Comparison of ENCODE assay signal across 7 mouse cellular contexts in genomic region chr15:85859490-85860031, GRCm38 (mm10). TPM values are rescaled to one million over a fixed set of nuclear protein-coding genes. Genes with fewer than 3 reads are reported as not detected.
A peak's percentile ranks its signal among the peaks of the same experiment; 100 is the strongest.
DNase-seq lines count a peak whose midpoint lies in the region; ATAC-seq lines count a peak whose summit lies in the region.

Gene Gtse1 (plus strand): TSS chr15:85859745.

- H3K9me3 ChIP-seq in embryonic facial prominence, embryonic 12.5 days: no peaks in the 10 kb centered on the region
- H3K9me3 ChIP-seq in limb, embryonic 11.5 days (ENCODE audit: control insufficient read depth, low read length): no peaks in the 10 kb centered on the region
- H3K9me3 ChIP-seq in midbrain, embryonic 14.5 days (ENCODE audit: control insufficient read depth, low read length): no peaks in the 10 kb centered on the region

- under 1% methylated on average over 42 of the region's 42 CpGs for WGBS in embryonic facial prominence, embryonic 12.5 days
- under 1% methylated on average over 42 of the region's 42 CpGs for WGBS in limb, embryonic 11.5 days
- WGBS in midbrain, embryonic 14.5 days: under 1% methylated on average over 42 of the region's 42 CpGs

- H3K4me1 ChIP-seq in embryonic facial prominence, embryonic 12.5 days: peaks cover 22% of the 10 kb centered on the region
- H3K4me1 ChIP-seq in limb, embryonic 11.5 days (ENCODE audit: control insufficient read depth, insufficient read depth, low read length): peaks cover 6% of the 10 kb centered on the region
- peaks cover 17% of the 10 kb centered on the region for H3K4me1 ChIP-seq in midbrain, embryonic 14.5 days (ENCODE audit: control insufficient read depth, insufficient read depth, low read length)

- H3K27ac ChIP-seq in embryonic facial prominence, embryonic 12.5 days: peak within 1 kb of the TSS; percentile 79
- peak within 1 kb of the TSS; percentile 43; the same call in 1 of the 2 replicates for H3K27ac ChIP-seq in limb, embryonic 11.5 days (replicated peaks; ENCODE audit: low read depth, low read length)
- H3K27ac ChIP-seq in midbrain, embryonic 14.5 days (replicated peaks; ENCODE audit: low read depth, low read length): peak within 1 kb of the TSS; percentile 80

- peak within 1 kb of the TSS; percentile 86 for H3K4me2 ChIP-seq in embryonic facial prominence, embryonic 12.5 days (replicated peaks)
- peak within 1 kb of the TSS; percentile 87 for H3K4me2 ChIP-seq in limb, embryonic 11.5 days (ENCODE audit: low read depth, severe bottlenecking)
- peak within 1 kb of the TSS; percentile 91 for H3K4me2 ChIP-seq in midbrain, embryonic 14.5 days (ENCODE audit: low read length)

- H3K9ac ChIP-seq in embryonic facial prominence, embryonic 12.5 days: peak within 1 kb of the TSS; percentile 78
- peak within 1 kb of the TSS; percentile 77 for H3K9ac ChIP-seq in limb, embryonic 11.5 days (ENCODE audit: low read length)
- H3K9ac ChIP-seq in midbrain, embryonic 14.5 days (replicated peaks; ENCODE audit: low read length): peak within 1 kb of the TSS; percentile 88

- peaks cover 29% of the 10 kb centered on the region for H3K36me3 ChIP-seq in embryonic facial prominence, embryonic 12.5 days
- peaks cover 16% of the 10 kb centered on the region for H3K36me3 ChIP-seq in limb, embryonic 11.5 days (ENCODE audit: control insufficient read depth, insufficient read depth, low read length)
- H3K36me3 ChIP-seq in midbrain, embryonic 14.5 days (ENCODE audit: control insufficient read depth, insufficient read depth, low read length): 0 out of 2 replicates have a peak, but pooled peaks cover 3% of the 10 kb centered on the region

- peak; percentile 88 for DNase-seq in adrenal gland, postnatal 25 days
- peak; percentile 100 for DNase-seq in heart, adult 11 months
- DNase-seq in kidney, adult 18-20 months: peak; percentile 93
- peak; percentile 95 for DNase-seq in limb, embryonic 11.5 days (ENCODE audit: low spot score)
- DNase-seq in midbrain, embryonic 14.5 days: peak; percentile 98
- DNase-seq in spleen, adult 18-20 months: peak; percentile 80

- ATAC-seq in embryonic facial prominence, embryonic 12.5 days (ENCODE audit: insufficient number of reproducible peaks, insufficient read depth, low FRiP score, low TSS enrichment): peak; percentile 98
- ATAC-seq in limb, embryonic 11.5 days (ENCODE audit: insufficient number of reproducible peaks, low FRiP score, low TSS enrichment, low read depth): peak; percentile 97
- peak; percentile 96 for ATAC-seq in midbrain, embryonic 14.5 days (ENCODE audit: low FRiP score, low TSS enrichment)

- no peaks in the 10 kb centered on the region for H3K27me3 ChIP-seq in embryonic facial prominence, embryonic 12.5 days
- H3K27me3 ChIP-seq in limb, embryonic 11.5 days (ENCODE audit: control insufficient read depth, insufficient read depth, low read length): no peaks in the 10 kb centered on the region
- H3K27me3 ChIP-seq in midbrain, embryonic 14.5 days (ENCODE audit: control insufficient read depth, insufficient read depth, low read length): no peaks in the 10 kb centered on the region

- peak within 1 kb of the TSS; percentile 88 for H3K4me3 ChIP-seq in embryonic facial prominence, embryonic 12.5 days
- H3K4me3 ChIP-seq in limb, embryonic 11.5 days (ENCODE audit: low read depth, low read length): peak within 1 kb of the TSS; percentile 74
- H3K4me3 ChIP-seq in midbrain, embryonic 14.5 days (replicated peaks; ENCODE audit: low read depth, low read length): peak within 1 kb of the TSS; percentile 47

RNA-seq across cellular contexts. Expression of gene Gtse1, which starts in this region (rescaled TPM):
- total RNA-seq in adrenal gland, postnatal 25 days (2021): 2.3 and 3.8 TPM in 2 replicates
- 30.3 and 33.2 TPM in 2 replicates for polyA plus RNA-seq in embryonic facial prominence, embryonic 12.5 days (2016; fragmentation: Nextera tagmentation; extraction: Ambion mirVana)
- 42.7 and 45.7 TPM in 2 replicates for polyA plus RNA-seq in limb, embryonic 11.5 days (2014; fragmentation: Nextera tagmentation; extraction: Ambion mirVana)
- 3.8 and 6.4 TPM in 2 replicates for polyA plus RNA-seq in midbrain, embryonic 14.5 days (2014; fragmentation: Nextera tagmentation; extraction: Ambion mirVana)

Comparison
In these comparisons a context has a peak if more than half of its experiments do, and no peak if none do; other contexts are left out.
1. Peak in every context shown above with its lines: DNase-seq, ATAC-seq, H3K4me3 ChIP-seq and H3K27ac ChIP-seq.